Mouse (Mus musculus) cerebral cortex, adult 2 months (tissue): ENCODE results near the gene Tfpi2.

ENCODE experiments used
- WGBS: fragments of 180-500 bp; shearing (Covaris S2); methylation state at CpG from one replicate; pipeline ENCODE4 v1.1.7; 2018; 5-methylcytosine and 5-hydroxymethylcytosine counted together

Tfpi2 gene

GRCm38 (mm10) chr6:3988750-3989149 is at the start of gene Tfpi2:
Gene Tfpi2 (minus strand): TSS chr6:3988919.
- 94% methylated on average over 3 of the region's 3 CpGs for WGBS

- WGBS: 72% methylated on average over 3 of the region's 3 CpGs
Measured at GRCm38 (mm10) chr6:4030956-4031355, 42.2 kb upstream of the Tfpi2 start.

GRCm38 (mm10) chr6:4026367-4026766 is 37.6 kb upstream of the Tfpi2 start:
- WGBS: 58% methylated on average over 2 of the region's 2 CpGs

DNA sequence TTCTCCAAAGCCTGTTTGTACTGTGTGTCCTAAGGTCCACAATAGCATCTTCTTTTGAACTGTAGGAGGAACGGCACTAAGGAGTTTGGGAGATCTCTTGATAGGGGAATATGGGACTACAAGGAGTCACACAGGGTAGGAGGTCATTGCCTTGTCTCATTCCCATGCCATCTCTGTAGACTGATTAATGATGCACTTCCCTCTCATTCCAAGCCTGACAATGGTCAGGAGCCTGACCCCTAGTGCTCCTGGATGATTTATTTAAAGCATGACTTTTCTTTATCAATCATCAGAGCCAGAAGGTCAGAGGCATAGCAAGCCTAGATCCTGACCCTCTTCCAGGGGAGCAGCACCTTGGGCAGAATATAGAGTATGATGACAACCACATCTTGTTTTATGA is 33.9 kb upstream of the Tfpi2 start:
- 94% methylated on average over 1 of the region's 1 CpGs for WGBS

DNA sequence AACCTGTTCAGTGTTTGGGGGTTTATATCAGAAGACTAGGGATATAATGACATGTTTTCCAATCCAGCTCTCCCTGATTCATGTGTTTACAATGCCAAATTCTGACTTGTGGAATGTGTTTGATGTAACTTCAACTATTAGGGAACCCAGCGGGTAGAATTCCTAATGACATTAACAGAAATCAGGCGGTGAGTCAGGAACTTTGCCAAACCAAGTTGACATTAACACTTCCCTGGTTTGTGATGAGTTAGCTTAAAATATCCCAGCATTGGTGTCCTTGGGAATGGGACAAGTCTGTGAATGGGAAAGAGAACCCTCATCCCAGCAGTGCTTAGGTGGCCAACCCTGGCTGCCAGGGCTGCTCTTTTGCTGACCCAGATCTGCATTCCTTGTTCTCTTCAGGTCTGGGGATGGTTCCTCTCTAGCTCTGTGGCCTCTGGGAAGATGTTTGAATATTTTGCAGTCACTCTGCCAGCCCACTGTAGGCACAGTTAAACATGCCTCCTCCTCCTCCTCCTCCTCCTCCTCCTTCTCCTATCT is 19.9 kb upstream of the Tfpi2 start:
- 56% methylated on average over 2 of the region's 2 CpGs for WGBS

- WGBS: 64% methylated on average over 2 of the region's 2 CpGs
Measured at GRCm38 (mm10) chr6:4004808-4005207, 16.1 kb upstream of the Tfpi2 start.

GRCm38 (mm10) chr6:4003890-4004306 is 15.2 kb upstream of the Tfpi2 start, which contains the start of gene Gng11:
Gene Gng11 (plus strand): TSS chr6:4003904.
- WGBS: 8% methylated on average over 19 of the region's 19 CpGs

DNA sequence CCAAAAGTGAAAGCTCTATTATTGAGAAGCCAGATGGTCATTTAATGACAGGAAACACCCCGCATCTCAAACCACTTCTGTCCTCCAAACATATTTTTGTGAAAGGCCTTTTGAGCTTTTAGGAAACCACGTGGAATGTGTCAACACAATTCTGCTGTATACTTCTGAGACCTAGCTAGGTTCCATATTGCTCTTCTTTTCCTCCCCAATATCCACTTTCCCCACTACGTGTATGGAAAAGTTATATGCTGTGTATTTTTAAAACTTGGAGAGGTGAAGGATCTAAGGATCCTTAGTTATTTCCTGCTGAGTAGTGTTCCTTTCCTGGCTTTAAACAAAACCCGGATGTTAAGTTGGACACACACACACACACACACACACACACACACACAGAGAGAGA is 14.7 kb upstream of the Tfpi2 start:
- WGBS: 41% methylated on average over 4 of the region's 4 CpGs

GRCm38 (mm10) chr6:4000716-4001115 is 12.0 kb upstream of the Tfpi2 start:
- 75% methylated on average over 3 of the region's 3 CpGs for WGBS

DNA sequence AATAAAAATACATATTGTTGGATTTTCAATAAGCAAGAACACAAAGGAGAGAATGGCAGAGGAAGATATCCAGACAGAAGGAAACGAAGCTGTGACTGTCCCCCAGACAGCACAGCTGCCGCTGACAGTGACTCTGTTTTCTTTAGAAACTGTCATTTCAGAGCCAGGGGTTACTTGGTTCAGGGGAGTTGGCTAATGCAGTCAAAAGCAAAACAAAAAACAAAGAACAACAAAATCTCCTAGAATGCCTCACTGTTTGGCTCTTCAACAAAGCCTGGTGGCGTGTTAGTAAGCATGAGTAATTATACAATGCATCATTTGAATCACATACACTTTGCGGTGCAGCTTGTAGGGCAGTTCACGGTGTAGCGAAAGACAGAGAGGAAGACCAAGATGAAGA is 10.6 kb upstream of the Tfpi2 start:
- 38% methylated on average over 6 of the region's 6 CpGs for WGBS

DNA sequence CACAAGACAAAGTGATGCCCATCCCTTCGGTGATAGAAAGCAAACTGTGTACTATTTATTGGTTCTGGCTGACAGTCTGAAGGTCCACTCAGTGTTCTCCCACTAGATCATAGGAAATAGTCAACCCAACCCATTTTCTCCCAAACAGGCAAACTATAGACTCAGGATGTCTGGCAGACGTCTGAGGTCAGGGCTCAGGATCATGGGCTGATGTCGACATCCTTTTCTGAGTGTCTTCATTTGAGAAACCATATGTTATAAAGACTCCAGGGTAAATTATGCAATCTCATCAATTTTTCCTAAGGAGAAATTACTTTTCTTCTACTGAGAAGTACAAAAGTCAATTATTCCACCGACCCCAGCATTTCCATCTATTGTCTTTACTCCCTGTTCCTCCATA is 9.4 kb upstream of the Tfpi2 start:
- 83% methylated on average over 4 of the region's 4 CpGs for WGBS

DNA sequence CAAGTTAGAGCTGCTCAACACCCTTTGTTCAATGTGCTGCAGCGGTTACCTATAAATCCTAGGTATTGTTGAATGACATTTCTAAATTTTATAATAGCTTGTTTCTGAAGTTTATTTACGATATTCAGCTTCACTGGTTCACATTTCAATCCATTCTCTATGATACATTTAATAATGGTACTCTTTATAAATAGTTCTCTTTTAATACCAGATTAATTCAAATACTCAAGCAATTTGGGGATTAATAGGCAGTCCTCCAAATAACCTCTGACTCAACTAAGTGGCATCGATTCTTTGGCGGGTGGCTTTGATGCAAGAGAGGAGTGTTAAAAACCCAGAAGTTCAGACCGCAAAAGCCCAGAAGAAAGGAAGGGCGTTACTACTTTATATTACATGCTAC is 4.8 kb upstream of the Tfpi2 start, which contains the start of gene Gngt1:
Gene Gngt1, plus strand, starts transcription at position 301 of the 400 bp plus-strand sequence.
- 84% methylated on average over 6 of the region's 6 CpGs for WGBS

- 90% methylated on average over 5 of the region's 5 CpGs for WGBS
Measured at GRCm38 (mm10) chr6:3982661-3983284, 5.9 kb downstream of the Tfpi2 start.

DNA sequence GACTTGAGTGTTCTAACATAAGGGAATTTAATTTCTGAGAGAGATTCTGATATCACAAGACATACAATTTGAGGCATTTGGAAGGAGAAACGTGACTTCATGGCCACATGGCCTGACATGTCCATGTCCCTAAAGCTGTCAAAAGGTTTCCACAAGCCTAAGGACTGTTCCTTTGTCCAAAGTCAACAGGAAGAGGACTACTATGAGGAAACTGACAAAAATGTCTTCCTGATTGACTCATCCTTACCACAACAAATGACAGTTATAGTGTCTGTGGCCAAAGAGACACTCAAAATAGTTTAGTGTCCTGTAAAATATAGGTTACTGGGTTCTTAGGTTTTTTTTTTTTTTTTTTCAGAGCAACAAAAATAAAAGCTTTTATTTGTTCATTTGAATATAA is 15.0 kb downstream of the Tfpi2 start:
- 73% methylated on average over 1 of the region's 1 CpGs for WGBS

DNA sequence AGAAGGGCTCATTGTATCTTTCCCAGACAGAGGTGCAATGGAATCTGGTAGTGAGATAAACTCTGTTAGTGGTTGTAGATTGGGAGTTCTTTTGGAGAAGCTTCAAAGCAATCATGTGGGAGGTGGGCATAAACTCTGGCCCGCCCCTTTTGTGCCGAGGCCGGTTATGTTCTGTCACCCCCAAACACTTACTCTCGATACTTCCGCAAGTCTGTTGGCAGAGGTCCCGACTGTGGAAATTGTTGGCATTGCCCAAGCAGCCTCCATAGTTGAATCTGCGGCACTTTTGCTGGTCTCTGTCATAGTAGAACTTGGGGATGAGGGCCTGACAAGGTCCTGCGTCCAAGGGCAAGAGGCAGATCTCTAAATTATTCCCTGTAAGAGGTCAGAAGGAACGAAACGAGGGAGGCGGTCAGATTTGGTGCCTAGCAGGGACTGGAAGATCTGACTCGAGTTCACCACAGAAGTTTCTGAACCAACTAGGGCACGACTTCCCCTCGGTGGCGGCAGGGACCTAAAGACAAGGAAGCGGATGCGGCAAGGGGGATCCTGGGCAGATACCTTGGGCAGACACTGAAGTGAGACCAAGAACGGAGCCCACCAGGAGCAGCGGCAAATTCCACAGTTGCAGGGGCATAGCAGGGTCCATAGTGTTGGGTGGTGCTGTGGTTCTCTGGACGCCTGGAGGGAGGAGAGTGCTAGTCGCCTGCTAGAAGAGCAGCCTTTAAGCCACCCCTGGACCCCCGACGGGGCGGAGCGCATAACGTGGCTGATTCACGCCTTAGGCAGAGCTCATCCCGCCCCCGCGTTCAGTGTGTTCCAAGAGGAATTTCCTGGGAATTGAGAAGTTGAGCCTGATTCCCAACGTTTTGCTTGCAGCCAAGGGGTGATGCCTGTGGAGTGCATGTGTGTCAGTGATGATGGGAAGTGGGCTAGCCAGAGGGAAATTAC is 20.8 kb downstream of the Tfpi2 start:
- WGBS: 19% methylated on average over 31 of the region's 31 CpGs

GRCm38 (mm10) chr6:3954969-3955368 is 33.8 kb downstream of the Tfpi2 start:
- WGBS: 77% methylated on average over 4 of the region's 4 CpGs

GRCm38 (mm10) chr6:3936140-3936714 is 52.5 kb downstream of the Tfpi2 start:
- 83% methylated on average over 1 of the region's 1 CpGs for WGBS

DNA sequence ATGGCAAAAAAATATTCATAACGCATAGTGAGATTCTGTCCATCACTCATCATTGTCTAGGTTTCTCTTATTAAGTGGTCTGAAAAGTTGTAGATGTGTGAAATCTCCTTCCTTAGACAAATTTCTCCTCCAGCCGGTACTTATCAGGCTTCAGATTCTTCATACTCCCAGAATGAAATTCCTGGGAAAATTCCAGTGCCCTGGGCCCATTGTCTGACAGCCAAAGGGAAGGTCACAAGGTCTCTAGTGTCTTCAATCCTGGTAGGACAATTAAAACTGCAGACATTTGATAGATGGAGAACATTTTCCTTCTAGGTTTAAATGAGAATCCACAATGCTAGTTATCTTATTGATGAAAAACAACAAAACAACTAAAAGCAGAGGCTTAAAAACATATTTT is 53.1 kb downstream of the Tfpi2 start:
- 84% methylated on average over 2 of the region's 2 CpGs for WGBS

- whole genome bisulfite sequencing: 72% methylated on average over 2 of the region's 2 CpGs
Measured at GRCm38 (mm10) chr6:3935048-3935447, 53.7 kb downstream of the Tfpi2 start.

- WGBS: 79% methylated on average over 4 of the region's 4 CpGs
Measured at GRCm38 (mm10) chr6:3926140-3926539, 62.6 kb downstream of the Tfpi2 start.

DNA sequence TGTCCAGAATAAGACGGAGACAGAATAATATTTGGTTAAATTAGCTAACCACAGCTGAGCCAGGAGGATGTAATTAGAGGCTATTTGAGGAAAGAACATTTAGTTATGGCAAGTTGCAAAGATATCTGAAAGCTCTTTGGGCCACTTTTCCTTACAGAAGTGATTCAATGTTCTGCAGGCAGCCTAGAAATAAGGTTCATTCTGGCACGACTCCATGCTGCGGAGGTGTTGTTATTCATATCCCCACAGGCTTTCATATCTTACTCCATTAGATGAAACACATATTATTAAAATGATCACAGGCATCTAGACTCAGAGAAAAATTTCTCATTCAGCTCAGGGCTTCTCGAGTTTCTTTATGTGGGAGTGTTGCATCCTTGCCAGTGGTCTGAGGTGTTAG is 65.8 kb downstream of the Tfpi2 start:
- 55% methylated on average over 4 of the region's 4 CpGs for WGBS

DNA sequence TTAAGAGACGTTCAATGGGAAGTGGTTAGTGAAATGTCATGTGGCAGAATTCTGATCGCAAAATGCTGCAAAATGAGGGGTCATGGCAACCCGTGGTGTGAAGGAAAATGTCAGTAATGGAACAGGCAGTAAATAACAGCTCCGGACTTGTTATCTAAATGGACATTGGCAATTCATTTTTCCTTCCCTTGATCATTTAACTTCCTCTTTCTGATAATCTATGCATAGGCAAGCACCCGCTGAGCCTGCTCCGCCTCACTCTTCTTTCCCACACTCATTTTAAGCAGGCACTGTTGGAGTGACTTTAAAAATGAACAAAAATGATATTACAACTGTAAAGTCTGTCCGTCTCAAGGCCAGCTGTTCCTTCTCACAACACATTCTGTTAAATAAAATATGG is 72.7 kb downstream of the Tfpi2 start:
- WGBS: 74% methylated on average over 7 of the region's 7 CpGs
